Mouse (Mus musculus): ENCODE data around the gene Brix1.

GRCm38 (mm10) chr15:10470151-10470831 is 15.5 kb downstream of the Brix1 start, which contains the start of gene Dnajc21:
- TF ChIP-seq CTCF (IDR thresholded peaks at IDR 0.05; ENCODE audit: insufficient read depth, low read length) (no peak), POLR2A (IDR thresholded peaks at IDR 0.05; ENCODE audit: borderline replicate concordance, extremely low read depth, low read depth, low read length) (peak; percentile 58; the same call in 1 of the 2 replicates)

Data from lung, adult 2 months (tissue).